Mouse (Mus musculus) embryonic fibroblast, embryonic 13.5 days (primary cell): ENCODE results near the gene Prdm10. TPM values are rescaled to one million over a fixed set of nuclear protein-coding genes. Genes with fewer than 3 reads are reported as not detected.

Experiments
- H3K27ac ChIP-seq: 2 replicates; pipeline ENCODE4 v1.5.1; 2012; ENCODE audit warnings: low read length, control low read depth, inconsistent platforms; ENCODE audit not compliant: insufficient read depth
- H3K4me1 ChIP-seq: 2 replicates; pipeline ENCODE4 v1.6.1; 2011; ENCODE audit warnings: low read length; ENCODE audit not compliant: control insufficient read depth, insufficient read depth
- H3K4me3 ChIP-seq: 2 replicates; pipeline ENCODE4 v1.5.1; 2011; ENCODE audit warnings: mild to moderate bottlenecking, control low read depth, low read length; ENCODE audit not compliant: insufficient read depth
- CTCF ChIP-seq: IDR thresholded peaks from 2 replicates; pipeline ENCODE4 v1.5.1; 2011; ENCODE audit warnings: mild to moderate bottlenecking, control low read depth, low read length, moderate library complexity, borderline replicate concordance; ENCODE audit not compliant: insufficient read depth
- POLR2A ChIP-seq: IDR thresholded peaks from 2 replicates; pipeline ENCODE4 v1.6.1; 2011; ENCODE audit warnings: low read depth, mild to moderate bottlenecking, control low read depth, low read length, moderate library complexity
- polyA plus RNA-seq: library from polyadenylated mRNA; stranded (reverse); fragments of >200 nt; gene quantifications from 2 replicates; pipeline ENCODE4 v1.2.4, GENCODE M21; 2011; ENCODE audit warnings: low read depth; ENCODE audit not compliant: missing spikeins, insufficient read length

Gene Prdm10
- polyA plus RNA-seq, 1 experiment, result 6.4 TPM

- TF ChIP-seq POLR2A (no peak), CTCF (no peak)
- Histone ChIP-seq H3K4me3 (no peak overlapping the region), H3K4me1 (no peaks in the 10 kb centered on the region; the same call in 1 of the 2 replicates), H3K27ac (no peak overlapping the region)
Measured at GRCm38 (mm10) chr9:31262226-31263105, 17.9 kb upstream of the Prdm10 start.

GRCm38 (mm10) chr9:31266013-31266659 is 14.2 kb upstream of the Prdm10 start:
- Histone ChIP-seq H3K4me3 (no peak overlapping the region), H3K27ac (no peak overlapping the region), H3K4me1 (no peaks in the 10 kb centered on the region; the same call in 1 of the 2 replicates)
- TF ChIP-seq CTCF, result no peak
- no peak for TF ChIP-seq POLR2A

- no peak overlapping the region for H3K27ac ChIP-seq
- TF ChIP-seq POLR2A (no peak), CTCF (no peak)
- no peak overlapping the region for H3K4me3 ChIP-seq
- no peaks in the 10 kb centered on the region; the same call in 1 of the 2 replicates for H3K4me1 ChIP-seq
Measured at GRCm38 (mm10) chr9:31271221-31272015, 8.9 kb upstream of the Prdm10 start.

GRCm38 (mm10) chr9:31272160-31272559 is 8.2 kb upstream of the Prdm10 start:
- Histone ChIP-seq H3K4me3 (no peak overlapping the region), H3K27ac (no peak overlapping the region), H3K4me1 (no peaks in the 10 kb centered on the region; the same call in 1 of the 2 replicates)
- TF ChIP-seq CTCF, result no peak
- no peak for TF ChIP-seq POLR2A

GRCm38 (mm10) chr9:31278651-31279050 is 1.7 kb upstream of the Prdm10 start:
- Histone ChIP-seq H3K27ac (no peak overlapping the region), H3K4me3 (no peak overlapping the region), H3K4me1 (peaks cover 7% of the 10 kb centered on the region)
- TF ChIP-seq CTCF (no peak), POLR2A (no peak)

- Histone ChIP-seq H3K4me1 (peaks cover 12% of the 10 kb centered on the region), H3K4me3 (peak overlapping the region; percentile 90), H3K27ac (peak overlapping the region; percentile 99)
- TF ChIP-seq CTCF (no peak), POLR2A (no peak)
Measured at GRCm38 (mm10) chr9:31279306-31279705, 1.0 kb upstream of the Prdm10 start.

- H3K27ac ChIP-seq, result peak overlapping the region; percentile 99
- TF ChIP-seq POLR2A (peak; percentile 68), CTCF (no peak)
- peaks cover 12% of the 10 kb centered on the region for H3K4me1 ChIP-seq
- peak overlapping the region; percentile 90 for H3K4me3 ChIP-seq
Measured at GRCm38 (mm10) chr9:31279885-31280365, 413 bp upstream of the Prdm10 start.

- Histone ChIP-seq H3K4me3 (peak overlapping the region; percentile 90), H3K4me1 (peaks cover 12% of the 10 kb centered on the region), H3K27ac (peak overlapping the region; percentile 85)
- TF ChIP-seq CTCF (no peak), POLR2A (peak; percentile 21)
Measured at GRCm38 (mm10) chr9:31281011-31281662, 799 bp downstream of the Prdm10 start.

- peak; percentile 42 for TF ChIP-seq POLR2A
- no peak for TF ChIP-seq CTCF
- peak overlapping the region; percentile 90 for H3K4me3 ChIP-seq
- peaks cover 12% of the 10 kb centered on the region for H3K4me1 ChIP-seq
- peak overlapping the region; percentile 85 for H3K27ac ChIP-seq
Measured at GRCm38 (mm10) chr9:31281663-31282015, 1.3 kb downstream of the Prdm10 start.
